Mouse (Mus musculus) left cerebral cortex, adult 2 months (tissue): ENCODE data around the gene Psmd7. TPM values are rescaled to one million over a fixed set of nuclear protein-coding genes. Genes with fewer than 3 reads are reported as not detected.
A peak's percentile ranks its signal among the peaks of the same experiment; 100 is the strongest.

Experiments used
- DNase-seq, 2 experiments: peaks; one replicate each; pipeline ENCODE4 v3.0.0; 2021 to 2022; ENCODE audit warnings: low spot score in 2 of 2, mixed read lengths in 1 of 2; ENCODE audit errors: extremely low spot score in 1 of 2
- H3K27ac ChIP-seq: fragments of 200-600 bp; 2 replicates; pipeline ENCODE4 v1.8.1; 2022
- H3K4me3 ChIP-seq: fragments of 200-600 bp; 2 replicates; pipeline ENCODE4 v1.8.1; 2022
- CTCF ChIP-seq: fragments of 200-600 bp; IDR thresholded peaks from 2 replicates; pipeline ENCODE4 v1.8.1; 2022; ENCODE audit warnings: antibody characterized with exemption, mild to moderate bottlenecking, moderate library complexity
- intact Hi-C: fragments of 180-260 bp; cut with DNase I; formaldehyde crosslinking; loops from one replicate; pipeline ENCODE4 v1.15.1; 2025
- microRNA-seq, 2 experiments: library from miRNA; unstranded; fragments of <30 nt; microRNA quantifications; one replicate each; pipeline ENCODE4 v1.2.0; 2021
- total RNA-seq, 2 experiments: library from RNA; stranded (reverse); gene quantifications; 2 replicates each; pipeline ENCODE4 v1.2.3; 2021

Psmd7 gene
- total RNA-seq, 2 experiments from 2014 or later = 104 to 111 TPM

GRCm38 (mm10) chr8:107545621-107546152, 42.6 kb downstream of the Psmd7 start:
- Histone ChIP-seq H3K4me3 (no peak overlapping the region), H3K27ac (peak overlapping the region; percentile 13)
- no peak for TF ChIP-seq CTCF
- intact Hi-C loops = no loop called here
- no peak for DNase-seq

- intact Hi-C loops = no loop called here
- peak in 1 of 2 experiments; percentile 43 for DNase-seq
- Histone ChIP-seq H3K4me3 (no peak overlapping the region), H3K27ac (peak overlapping the region; percentile 32)
- TF ChIP-seq CTCF = no peak
Observed at GRCm38 (mm10) chr8:107544651-107545174, 43.6 kb downstream of the Psmd7 start.

- H3K4me3 ChIP-seq = no peak overlapping the region
- intact Hi-C loops = no loop called here
- no peak for DNase-seq
Observed at GRCm38 (mm10) chr8:107544211-107544610, 44.1 kb downstream of the Psmd7 start.

GRCm38 (mm10) chr8:107543714-107544113, 44.5 kb downstream of the Psmd7 start:
- Histone ChIP-seq H3K4me3 (no peak overlapping the region), H3K27ac (no peak overlapping the region)
- no peak for TF ChIP-seq CTCF
- DNase-seq = no peak
- intact Hi-C loops = no loop called here

More at GRCm38 (mm10) chr8:107544211-107544610, 44.1 kb downstream of the Psmd7 start:
- no peak overlapping the region for H3K27ac ChIP-seq
- TF ChIP-seq CTCF = no peak

- intact Hi-C loops = no loop called here
- no peak for TF ChIP-seq CTCF
- Histone ChIP-seq H3K27ac (no peak overlapping the region), H3K4me3 (no peak overlapping the region)
- DNase-seq = no peak
Observed at GRCm38 (mm10) chr8:107542151-107542550, 46.1 kb downstream of the Psmd7 start.

GRCm38 (mm10) chr8:107541369-107541768, 46.9 kb downstream of the Psmd7 start:
- intact Hi-C loops = no loop called here
- TF ChIP-seq CTCF = no peak

GRCm38 (mm10) chr8:107540623-107541022, 47.6 kb downstream of the Psmd7 start:
- no peak for TF ChIP-seq CTCF
- H3K27ac ChIP-seq = no peak overlapping the region
- no peak overlapping the region for H3K4me3 ChIP-seq
- intact Hi-C loops = no loop called here
- no peak for DNase-seq

More at GRCm38 (mm10) chr8:107541369-107541768, 46.9 kb downstream of the Psmd7 start:
- no peak for DNase-seq
- Histone ChIP-seq H3K4me3 (no peak overlapping the region), H3K27ac (no peak overlapping the region)

GRCm38 (mm10) chr8:107537472-107537871, 50.8 kb downstream of the Psmd7 start:
- no peak overlapping the region for H3K27ac ChIP-seq
- DNase-seq = no peak
- H3K4me3 ChIP-seq = no peak overlapping the region
- intact Hi-C loops = no loop called here
- TF ChIP-seq CTCF = no peak

Small RNA genes lying within 50 kb of the gene (microRNA-seq; reads per million reads assigned to microRNA genes)
- 772 to 811 reads per million in 2 experiments for gene Mir140

Other genes starting within 250 kb of the Psmd7 start
- gene Nqo1, start 185.3 kb downstream of the Psmd7 start, total RNA-seq = 1 to 10 TPM; 3.7 to 4.2 TPM
- 10 to 100 TPM; 39.4 to 40.6 TPM for gene Nob1, start 163.4 kb downstream of the Psmd7 start, total RNA-seq
- 10 to 100 TPM; 34.4 to 39.3 TPM for gene Wwp2, start 152.1 kb downstream of the Psmd7 start, total RNA-seq